25 mouse cellular contexts compared by ENCODE assay signal in the genomic region with DNA sequence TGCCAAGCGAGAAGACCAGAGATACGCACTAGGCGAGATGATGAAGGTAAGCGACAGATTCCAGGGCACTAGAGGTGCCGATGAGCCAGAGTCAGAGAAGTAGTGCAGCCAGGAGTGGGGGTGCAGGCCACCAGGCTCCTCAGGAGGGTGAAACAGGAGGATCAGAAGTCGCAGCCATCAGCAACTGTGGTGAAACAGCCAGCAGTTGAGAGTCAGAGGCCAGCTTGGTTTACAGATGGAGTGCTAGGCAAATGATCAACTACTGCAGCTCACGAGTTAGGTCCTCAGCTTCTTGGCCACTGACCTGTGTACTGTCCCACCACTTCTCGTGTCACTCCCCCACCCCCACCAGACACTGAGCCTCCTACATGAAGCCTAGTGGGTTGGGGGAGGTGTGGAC. TPM values are rescaled to one million over a fixed set of nuclear protein-coding genes. Genes with fewer than 3 reads are reported as not detected.
A peak's percentile ranks its signal among the peaks of the same experiment; 100 is the strongest.
DNase-seq lines count a peak whose midpoint lies in the region; ATAC-seq and TF ChIP-seq lines count a peak whose summit lies in the region.
"Had no signal": no experiment of that assay in that cellular context is flagged by ENCODE, and none has a peak within 500 bp of the region (broad histone marks: within the 10 kb centered on the region; RNA-seq: fewer than 3 reads in every experiment).

No protein-coding gene starts in this region.

- H3K4me1 ChIP-seq in megakaryocyte, embryonic 14.5 days = peaks cover 35% of the 10 kb centered on the region
- H3K4me1 ChIP-seq in ES-E14 (ENCODE audit: control insufficient read depth in 2 of 2, insufficient read depth in 2 of 2, low read length in 2 of 2, poor library complexity in 1 of 2) = peaks cover 5% of the 10 kb centered on the region in 2 experiments; a peak in 3 of 4 replicates
- H3K4me1 ChIP-seq in kidney, embryonic 15.5 days = peaks cover 10% of the 10 kb centered on the region
- no peaks in the 10 kb centered on the region for H3K4me1 ChIP-seq in cerebellum, adult 2 months (ENCODE audit: control insufficient read depth, insufficient read depth, low read length)
- peaks cover 4% of the 10 kb centered on the region; the same call in 1 of the 2 replicates for H3K4me1 ChIP-seq in forebrain, postnatal 0 days (ENCODE audit: insufficient read depth)

- no peaks in the 10 kb centered on the region for H3K79me2 ChIP-seq in myocyte (ENCODE audit: control insufficient read depth, insufficient read depth)

- H3K9ac ChIP-seq in ES-E14 (ENCODE audit: insufficient read depth, low read depth, low read length, poor library complexity, severe bottlenecking) = peak overlapping the region; percentile 39; the same call in 1 of the 2 replicates
- no peak overlapping the region for H3K9ac ChIP-seq in kidney, embryonic 15.5 days
- H3K9ac ChIP-seq in forebrain, postnatal 0 days = no peak overlapping the region
- H3K9ac ChIP-seq: forebrain, embryonic 13.5 days; hindbrain, embryonic 15.5 days had no signal

- WGBS in kidney, embryonic 15.5 days = 70% methylated on average over 8 of the region's 8 CpGs
- WGBS in cerebellum, adult 2 months = 79% methylated on average over 8 of the region's 8 CpGs
- 78% methylated on average over 8 of the region's 8 CpGs for WGBS in forebrain, postnatal 0 days

- DNase-seq in ES-E14 (ENCODE audit: low read depth, low spot score) = no peak
- no peak for DNase-seq in cerebellum, adult 2 months
- no peak for DNase-seq in cerebellum, postnatal 4 days (ENCODE audit: low spot score in 2 of 2)
- DNase-seq in forebrain, postnatal 0 days = no peak
- DNase-seq: adrenal gland, adult 2 months; cerebellum, adult 11-12 months; cerebellum, postnatal 36 days; gastrocnemius, postnatal 36 days; heart, postnatal 14 days; layer of hippocampus, adult 9-11 months; liver had no signal

- no peak for TF ChIP-seq POLR2A in myocyte (IDR thresholded peaks at IDR 0.05; ENCODE audit: insufficient read length, low read depth)
- no peak for TF ChIP-seq POLR2A in cerebellum, adult 2 months (IDR thresholded peaks at IDR 0.05; ENCODE audit: borderline replicate concordance, insufficient read depth, low read length)

- no peaks in the 10 kb centered on the region for H3K9me3 ChIP-seq in megakaryocyte, embryonic 14.5 days
- H3K9me3 ChIP-seq in ES-E14 (ENCODE audit: control insufficient read depth, insufficient read depth, low read depth, low read length) = no peaks in the 10 kb centered on the region
- no peaks in the 10 kb centered on the region for H3K9me3 ChIP-seq in kidney, embryonic 15.5 days (replicated peaks)
- no peaks in the 10 kb centered on the region for H3K9me3 ChIP-seq in forebrain, postnatal 0 days (ENCODE audit: low read length)
- H3K9me3 ChIP-seq: embryonic facial prominence, embryonic 10.5 days; forebrain, embryonic 13.5 days; heart, embryonic 10.5 days; hindbrain, embryonic 15.5 days had no signal

- in situ Hi-C loops in ES-E14 (cut with MboI; ENCODE audit: low sequenced_read_pairs in 2 of 2, unreplicated experiment in 2 of 2) = no loop called here

- H3ac ChIP-seq in myocyte (ENCODE audit: control insufficient read depth, insufficient read length) = no peak overlapping the region

- H3K4me2 ChIP-seq in kidney, embryonic 15.5 days = no peak overlapping the region
- H3K4me2 ChIP-seq in myocyte (ENCODE audit: low read depth) = peak overlapping the region; percentile 42
- H3K4me2 ChIP-seq in forebrain, postnatal 0 days (ENCODE audit: low read depth) = no peak overlapping the region
- H3K4me2 ChIP-seq: forebrain, embryonic 13.5 days; hindbrain, embryonic 15.5 days; midbrain, embryonic 11.5 days had no signal

- no peaks in the 10 kb centered on the region for H3K36me3 ChIP-seq in megakaryocyte, embryonic 14.5 days (replicated peaks; ENCODE audit: low read length)
- H3K36me3 ChIP-seq in ES-E14 (ENCODE audit: control insufficient read depth, insufficient read depth, low read length, poor library complexity, severe bottlenecking) (no peaks in the 10 kb centered on the region), myocyte (ENCODE audit: control insufficient read depth, insufficient read depth) (no peaks in the 10 kb centered on the region)
- no peaks in the 10 kb centered on the region for H3K36me3 ChIP-seq in kidney, embryonic 15.5 days
- no peaks in the 10 kb centered on the region for H3K36me3 ChIP-seq in forebrain, postnatal 0 days (ENCODE audit: insufficient read depth)
- H3K36me3 ChIP-seq: embryonic facial prominence, embryonic 10.5 days; heart, embryonic 10.5 days; hindbrain, embryonic 15.5 days had no signal

- no peak for ATAC-seq in megakaryocyte, adult 5-6 weeks (ENCODE audit: poor library complexity, severe bottlenecking)
- ATAC-seq in kidney, embryonic 15.5 days (replicated peaks; ENCODE audit: low FRiP score) = no peak
- no peak for ATAC-seq in forebrain, postnatal 0 days
- ATAC-seq: forebrain, embryonic 13.5 days; intestine, embryonic 16.5 days had no signal

- peak overlapping the region; percentile 36 for H3K27ac ChIP-seq in ES-E14 (ENCODE audit: insufficient read depth, low read depth, low read length, poor library complexity, severe bottlenecking)
- H3K27ac ChIP-seq in kidney, embryonic 15.5 days = peak overlapping the region; percentile 28; the same call in 1 of the 2 replicates
- no peak overlapping the region for H3K27ac ChIP-seq in cerebellum, adult 2 months (ENCODE audit: insufficient read depth, low read length)
- H3K27ac ChIP-seq in forebrain, postnatal 0 days (ENCODE audit: low read depth, low read length) = no peak overlapping the region
- H3K27ac ChIP-seq: embryonic facial prominence, embryonic 10.5 days; forebrain, embryonic 13.5 days; heart, embryonic 10.5 days; hindbrain, embryonic 15.5 days had no signal

- TF ChIP-seq CTCF in cerebellum, adult 2 months (IDR thresholded peaks at IDR 0.05; ENCODE audit: borderline replicate concordance, insufficient read depth, low read depth, low read length) = no peak
- TF ChIP-seq CTCF in forebrain, postnatal 0 days (IDR thresholded peaks at IDR 0.05; ENCODE audit: low read depth) = no peak

- peaks cover 9% of the 10 kb centered on the region for H3K27me3 ChIP-seq in megakaryocyte, embryonic 14.5 days (replicated peaks)
- no peaks in the 10 kb centered on the region for H3K27me3 ChIP-seq in kidney, embryonic 15.5 days
- peaks cover 6% of the 10 kb centered on the region for H3K27me3 ChIP-seq in myocyte (ENCODE audit: control insufficient read depth, insufficient read depth, insufficient read length)
- H3K27me3 ChIP-seq in cerebellum, adult 2 months (ENCODE audit: control insufficient read depth, insufficient read depth, low read length) = no peaks in the 10 kb centered on the region
- H3K27me3 ChIP-seq in forebrain, postnatal 0 days (ENCODE audit: insufficient read depth, low read length) = no peaks in the 10 kb centered on the region
- H3K27me3 ChIP-seq: forebrain, embryonic 13.5 days; hindbrain, embryonic 15.5 days had no signal

- H3K4me3 ChIP-seq in megakaryocyte, embryonic 14.5 days (replicated peaks) = peak overlapping the region; percentile 21
- H3K4me3 ChIP-seq in ES-E14 (ENCODE audit: insufficient read depth in 1 of 2, low read depth in 1 of 2, low read length in 2 of 2, poor library complexity in 1 of 2, severe bottlenecking in 1 of 2) = no peak overlapping the region
- H3K4me3 ChIP-seq in kidney, embryonic 15.5 days (replicated peaks) = no peak overlapping the region
- H3K4me3 ChIP-seq in myocyte = no peak overlapping the region
- H3K4me3 ChIP-seq in cerebellum, adult 2 months (replicated peaks; ENCODE audit: insufficient read depth, low read depth, low read length) = no peak overlapping the region
- H3K4me3 ChIP-seq in forebrain, postnatal 0 days (ENCODE audit: low read depth, low read length) = no peak overlapping the region
- H3K4me3 ChIP-seq: embryonic facial prominence, embryonic 10.5 days; forebrain, embryonic 13.5 days; heart, embryonic 10.5 days; hindbrain, embryonic 15.5 days had no signal

RNA-seq across cellular contexts. Expression of a gene that starts 2.7 kb away (rescaled TPM):
- polyA plus RNA-seq in megakaryocyte, embryonic 14.5 days (2012; ENCODE audit: insufficient read depth, low replicate concordance) = not detected in 2 replicates
- total RNA-seq in megakaryocyte, adult 5-6 weeks (2015) = not detected in 2 replicates
- total RNA-seq in megakaryocyte, adult 5-6 weeks (2017) = not detected in 2 replicates
- total RNA-seq in ES-E14 (2012; rRNA removed) = 0.04 TPM in 1 of 2 replicates, not detected in the other
- not detected in 2 replicates for polyA plus RNA-seq in kidney, embryonic 15.5 days (2015; fragmentation: Nextera tagmentation; extraction: Ambion mirVana)
- polyA plus RNA-seq in myocyte (2012; fragmentation: generic; extraction: Trizol) = 0.01 TPM
- polyA plus RNA-seq in cerebellum, adult 2 months (2012; rRNA removed) = 0.07 TPM in 1 of 2 replicates, not detected in the other
- total RNA-seq in forebrain, postnatal 0 days (2014; rRNA removed) = 0.10 TPM in 1 of 2 replicates, not detected in the other
- not detected in 2 replicates for polyA plus RNA-seq in forebrain, postnatal 0 days (2015; fragmentation: Nextera tagmentation; extraction: Ambion mirVana)
- total RNA-seq: adrenal gland, adult 2 months had no signal
- polyA plus RNA-seq: brain, embryonic 14.5 days; embryonic facial prominence, embryonic 10.5 days; forebrain, embryonic 13.5 days; heart, embryonic 10.5 days; hindbrain, embryonic 15.5 days; intestine, embryonic 16.5 days; midbrain, embryonic 11.5 days; small intestine, adult 2 months; stomach, embryonic 14.5 days had no signal

RNA-seq across cellular contexts. Expression of a gene that starts 2.8 kb away (rescaled TPM):
- not detected in 2 replicates for polyA plus RNA-seq in megakaryocyte, embryonic 14.5 days (2012; ENCODE audit: insufficient read depth, low replicate concordance)
- 0.25 and 0.68 TPM in 2 replicates for total RNA-seq in megakaryocyte, adult 5-6 weeks (2015)
- 0.18 and 0.33 TPM in 2 replicates for total RNA-seq in megakaryocyte, adult 5-6 weeks (2017)
- 1.2 and 1.4 TPM in 2 replicates for total RNA-seq in ES-E14 (2012; rRNA removed)
- polyA plus RNA-seq in kidney, embryonic 15.5 days (2015; fragmentation: Nextera tagmentation; extraction: Ambion mirVana) = 1.9 and 2.8 TPM in 2 replicates
- not detected for polyA plus RNA-seq in myocyte (2012; fragmentation: generic; extraction: Trizol)
- polyA plus RNA-seq in cerebellum, adult 2 months (2012; rRNA removed) = 1.7 and 2.1 TPM in 2 replicates
- total RNA-seq in forebrain, postnatal 0 days (2014; rRNA removed) = 1.0 and 2.9 TPM in 2 replicates
- polyA plus RNA-seq in forebrain, postnatal 0 days (2015; fragmentation: Nextera tagmentation; extraction: Ambion mirVana) = 2.6 and 3.2 TPM in 2 replicates

RNA-seq across cellular contexts. Expression of a gene that starts 23.8 kb away (rescaled TPM):
- 0.69 and 4.6 TPM in 2 replicates for polyA plus RNA-seq in megakaryocyte, embryonic 14.5 days (2012; ENCODE audit: insufficient read depth, low replicate concordance)
- total RNA-seq in megakaryocyte, adult 5-6 weeks (2015) = 1.7 and 2.4 TPM in 2 replicates
- 1.1 and 4.9 TPM in 2 replicates for total RNA-seq in megakaryocyte, adult 5-6 weeks (2017)
- total RNA-seq in ES-E14 (2012; rRNA removed) = 5.1 and 7.1 TPM in 2 replicates
- 20.6 and 22.8 TPM in 2 replicates for polyA plus RNA-seq in kidney, embryonic 15.5 days (2015; fragmentation: Nextera tagmentation; extraction: Ambion mirVana)
- 7.1 TPM for polyA plus RNA-seq in myocyte (2012; fragmentation: generic; extraction: Trizol)
- polyA plus RNA-seq in cerebellum, adult 2 months (2012; rRNA removed) = 14.6 and 19.0 TPM in 2 replicates
- 24.7 and 26.8 TPM in 2 replicates for total RNA-seq in forebrain, postnatal 0 days (2014; rRNA removed)
- polyA plus RNA-seq in forebrain, postnatal 0 days (2015; fragmentation: Nextera tagmentation; extraction: Ambion mirVana) = 18.8 and 22.7 TPM in 2 replicates

RNA-seq across cellular contexts. Expression of a gene that starts 23.9 kb away (rescaled TPM):
- 0.58 and 3.9 TPM in 2 replicates for polyA plus RNA-seq in megakaryocyte, embryonic 14.5 days (2012; ENCODE audit: insufficient read depth, low replicate concordance)
- total RNA-seq in megakaryocyte, adult 5-6 weeks (2015) = 74.2 and 85.3 TPM in 2 replicates
- 168 and 169 TPM in 2 replicates for total RNA-seq in megakaryocyte, adult 5-6 weeks (2017)
- 31.3 and 45.2 TPM in 2 replicates for total RNA-seq in ES-E14 (2012; rRNA removed)
- 34.7 and 36.6 TPM in 2 replicates for polyA plus RNA-seq in kidney, embryonic 15.5 days (2015; fragmentation: Nextera tagmentation; extraction: Ambion mirVana)
- 9.5 TPM for polyA plus RNA-seq in myocyte (2012; fragmentation: generic; extraction: Trizol)
- 76.8 and 77.2 TPM in 2 replicates for polyA plus RNA-seq in cerebellum, adult 2 months (2012; rRNA removed)
- total RNA-seq in forebrain, postnatal 0 days (2014; rRNA removed) = 31.0 and 31.9 TPM in 2 replicates
- polyA plus RNA-seq in forebrain, postnatal 0 days (2015; fragmentation: Nextera tagmentation; extraction: Ambion mirVana) = 29.8 and 42.5 TPM in 2 replicates

RNA-seq across cellular contexts. Expression of a gene that starts 35.9 kb away (rescaled TPM):
- polyA plus RNA-seq in megakaryocyte, embryonic 14.5 days (2012; ENCODE audit: insufficient read depth, low replicate concordance) = not detected in 2 replicates
- not detected in 2 replicates for total RNA-seq in megakaryocyte, adult 5-6 weeks (2015)
- not detected in 2 replicates for total RNA-seq in megakaryocyte, adult 5-6 weeks (2017)
- total RNA-seq in ES-E14 (2012; rRNA removed) = 0.42 and 0.58 TPM in 2 replicates
- 5.4 TPM in 2 replicates for polyA plus RNA-seq in kidney, embryonic 15.5 days (2015; fragmentation: Nextera tagmentation; extraction: Ambion mirVana)
- polyA plus RNA-seq in myocyte (2012; fragmentation: generic; extraction: Trizol) = 0.01 TPM
- 9.8 and 10.0 TPM in 2 replicates for polyA plus RNA-seq in cerebellum, adult 2 months (2012; rRNA removed)
- total RNA-seq in forebrain, postnatal 0 days (2014; rRNA removed) = 34.6 and 41.7 TPM in 2 replicates
- 5.7 and 9.6 TPM in 2 replicates for polyA plus RNA-seq in forebrain, postnatal 0 days (2015; fragmentation: Nextera tagmentation; extraction: Ambion mirVana)
- total RNA-seq: neutrophil, adult 5-6 weeks had no signal

Comparison
In these comparisons a context has a peak if more than half of its experiments do, and no peak if none do; other contexts are left out.
1. H3K27ac ChIP-seq: peak in ES-E14 (single experiment) and kidney, embryonic 15.5 days (single experiment); none in cerebellum, adult 2 months (single experiment) and forebrain, postnatal 0 days (single experiment).